Mouse (Mus musculus) layer of hippocampus, adult 2 months (tissue): ENCODE data around the gene Slc4a3. TPM values are rescaled to one million over a fixed set of nuclear protein-coding genes. Genes with fewer than 3 reads are reported as not detected.

Experiments
- DNase-seq, 2 experiments: peaks; one replicate each; pipeline ENCODE4 v3.0.0; 2022; ENCODE audit warnings: low spot score in 2 of 2
- H3K27ac ChIP-seq: fragments of 200-600 bp; 2 replicates; pipeline ENCODE4 v1.8.1; 2022
- H3K4me3 ChIP-seq: fragments of 200-600 bp; 2 replicates; pipeline ENCODE4 v1.8.1; 2022; ENCODE audit warnings: mild to moderate bottlenecking
- CTCF ChIP-seq: fragments of 200-600 bp; conservative IDR thresholded peaks from 2 replicates; pipeline ENCODE4 v1.8.1; 2022; ENCODE audit warnings: antibody characterized with exemption, mild to moderate bottlenecking, moderate library complexity
- total RNA-seq, 2 experiments: library from RNA; stranded (reverse); gene quantifications; 2 replicates each; pipeline ENCODE4 v1.2.3; 2021

The Slc4a3 gene
- total RNA-seq, 2 experiments from 2014 or later, result 106 to 110 TPM

- TF ChIP-seq CTCF, result peak; percentile 99
- H3K27ac ChIP-seq, result no peak overlapping the region
- H3K4me3 ChIP-seq, result no peak overlapping the region
- peak in 1 of 2 experiments; percentile 77 for DNase-seq
Observed at GRCm38 (mm10) chr1:75597622-75598021, 51.6 kb downstream of the Slc4a3 start.

GRCm38 (mm10) chr1:75601738-75602137 lies 55.7 kb downstream of the Slc4a3 start:
- H3K4me3 ChIP-seq, result no peak overlapping the region
- no peak for DNase-seq
- H3K27ac ChIP-seq, result no peak overlapping the region
- TF ChIP-seq CTCF, result no peak

- no peak for DNase-seq
- TF ChIP-seq CTCF, result no peak
- Histone ChIP-seq H3K4me3 (no peak overlapping the region), H3K27ac (no peak overlapping the region)
Observed at GRCm38 (mm10) chr1:75603584-75603983, 57.5 kb downstream of the Slc4a3 start.

GRCm38 (mm10) chr1:75608225-75608624 lies 62.2 kb downstream of the Slc4a3 start:
- Histone ChIP-seq H3K27ac (no peak overlapping the region), H3K4me3 (no peak overlapping the region)
- DNase-seq, result no peak
- TF ChIP-seq CTCF, result no peak

GRCm38 (mm10) chr1:75608625-75609263 lies 62.7 kb downstream of the Slc4a3 start:
- no peak for TF ChIP-seq CTCF
- Histone ChIP-seq H3K27ac (no peak overlapping the region), H3K4me3 (no peak overlapping the region)
- no peak for DNase-seq

GRCm38 (mm10) chr1:75609264-75609662 lies 63.2 kb downstream of the Slc4a3 start:
- no peak for TF ChIP-seq CTCF
- Histone ChIP-seq H3K27ac (no peak overlapping the region), H3K4me3 (no peak overlapping the region)
- DNase-seq, result no peak

- DNase-seq, result peak in 1 of 2 experiments; percentile 14
- H3K4me3 ChIP-seq, result no peak overlapping the region
- H3K27ac ChIP-seq, result no peak overlapping the region; the same call in 1 of the 2 replicates
- no peak for TF ChIP-seq CTCF
Observed at GRCm38 (mm10) chr1:75610553-75610952, 64.5 kb downstream of the Slc4a3 start.

Other genes starting within 250 kb of the Slc4a3 start
- gene Dnpep, start 228.3 kb upstream of the Slc4a3 start, total RNA-seq, result 10 to 100 TPM; 49.1 to 50.0 TPM
- under 1 TPM; 0.88 to 1.00 TPM for gene Des, start 185.9 kb upstream of the Slc4a3 start, total RNA-seq
- gene Speg, start 171.0 kb upstream of the Slc4a3 start, total RNA-seq, result 100 to 1,000 TPM; 168 to 179 TPM
- 10 to 100 TPM; 72.9 to 76.0 TPM for gene Gmppa, start 110.3 kb upstream of the Slc4a3 start, total RNA-seq
- 1 to 10 TPM; 5.5 to 7.1 TPM for gene Asic4, start 95.8 kb upstream of the Slc4a3 start, total RNA-seq
- gene Chpf, start 67.0 kb upstream of the Slc4a3 start, total RNA-seq, result 10 to 100 TPM; 80.5 to 86.6 TPM
- gene Tmem198, start 66.7 kb upstream of the Slc4a3 start, total RNA-seq, result 10 to 100 TPM; 64.0 to 65.4 TPM
- 10 to 100 TPM; 20.6 to 25.9 TPM for gene Obsl1, start 39.8 kb upstream of the Slc4a3 start, total RNA-seq
- gene Inha, start 39.2 kb upstream of the Slc4a3 start, total RNA-seq, result 10 to 100 TPM; 15.3 to 16.5 TPM
- gene Stk11ip, start 24.7 kb upstream of the Slc4a3 start, total RNA-seq, result 10 to 100 TPM; 25.6 to 27.4 TPM